Mouse (Mus musculus) lung, postnatal 14 days (tissue): ENCODE data around the gene Rhox2c.
"Not testable (repeated sequence)": the region's sequence is repeated elsewhere in the genome, so short reads cannot be mapped to it uniquely, and the experiment has no call there.

Experiments used
- DNase-seq: peaks from one replicate; pipeline ENCODE4 v3.0.0; 2021

The Rhox2c gene

DNA sequence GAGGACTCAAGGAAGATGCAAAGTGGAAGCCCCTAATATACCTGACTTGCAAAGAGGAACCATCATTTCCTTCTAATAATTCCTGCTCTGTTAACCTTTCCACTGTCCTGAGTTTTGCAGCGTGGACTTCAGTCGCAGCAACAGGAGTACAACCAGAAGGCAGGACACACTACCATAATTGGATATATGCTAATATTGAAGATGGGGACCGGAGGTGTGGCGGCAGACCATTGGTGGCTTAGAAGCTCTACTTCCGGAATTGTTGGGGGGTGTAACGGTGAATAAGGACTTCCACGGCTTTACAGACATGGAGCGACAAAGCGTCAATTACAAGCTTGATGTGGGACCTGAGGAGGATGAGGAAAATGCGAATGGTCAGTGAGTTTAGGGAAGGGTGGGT lies at the start of gene Rhox2c:
Gene Rhox2c (plus strand): TSS at position 301 of the 400 bp plus-strand sequence.
- DNase-seq: not testable (repeated sequence)

DNA sequence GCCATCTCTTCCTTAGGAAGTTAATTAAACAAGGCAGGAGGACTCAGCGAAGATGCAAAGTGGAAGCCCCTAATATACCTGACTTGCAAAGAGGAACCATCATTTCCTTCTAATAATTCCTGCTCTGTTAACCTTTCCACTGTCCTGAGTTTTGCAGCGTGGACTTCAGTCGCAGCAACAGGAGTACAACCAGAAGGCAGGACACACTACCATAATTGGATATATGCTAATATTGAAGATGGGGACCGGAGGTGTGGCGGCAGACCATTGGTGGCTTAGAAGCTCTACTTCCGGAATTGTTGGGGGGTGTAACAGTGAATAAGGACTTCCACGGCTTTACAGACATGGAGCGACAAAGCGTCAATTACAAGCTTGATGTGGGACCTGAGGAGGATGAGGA lies 41.7 kb upstream of the Rhox2c start, which contains the start of gene Rhox2b:
Gene Rhox2b (plus strand): TSS at position 301 of the 400 bp plus-strand sequence.
- not testable (repeated sequence) for DNase-seq

DNA sequence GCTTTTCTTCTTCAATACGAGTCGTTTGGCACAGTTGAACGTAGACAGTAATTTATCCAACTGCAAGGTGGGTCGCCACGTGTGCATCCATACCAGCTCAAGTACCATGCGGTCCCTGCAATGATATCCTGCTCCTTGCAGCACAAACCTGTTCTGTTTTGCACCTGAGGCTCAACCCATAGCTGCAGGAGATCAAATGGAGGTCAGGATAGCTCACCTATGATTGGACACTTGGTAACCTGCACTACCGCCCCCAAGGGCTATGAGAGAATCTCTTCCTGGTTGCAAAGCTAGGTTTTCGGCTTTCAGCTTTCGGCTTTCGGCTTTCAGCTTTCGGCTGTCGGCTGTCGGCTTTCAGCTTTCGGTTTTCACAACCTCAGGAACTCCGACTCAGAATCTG lies 21.3 kb upstream of the Rhox2c start, which contains the start of gene Rhox4b:
Gene Rhox4b (plus strand): TSS at position 301 of the 400 bp plus-strand sequence.
- DNase-seq: not testable (repeated sequence)

DNA sequence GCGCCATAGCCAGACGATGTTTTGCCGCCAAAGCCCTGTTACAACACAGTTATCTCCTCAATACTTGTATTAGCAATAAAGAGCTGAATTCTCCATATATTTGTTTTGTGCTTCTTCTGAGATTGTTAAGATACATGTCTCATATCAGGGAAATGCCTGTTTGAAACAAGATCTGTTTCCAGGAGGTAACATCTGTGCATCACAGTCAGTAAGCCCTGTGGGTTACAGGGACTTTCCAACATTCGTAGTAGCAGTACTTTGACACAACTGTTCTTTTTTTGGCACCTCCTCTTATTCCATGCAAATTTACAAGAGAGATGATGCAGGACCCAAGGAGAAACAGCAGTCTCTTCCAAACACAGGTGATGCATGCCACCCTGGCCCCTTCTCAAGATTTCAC lies 4.8 kb downstream of the Rhox2c start, which contains the start of gene Rhox3c:
Gene Rhox3c (plus strand): TSS at position 301 of the 400 bp plus-strand sequence.
- not testable (repeated sequence) for DNase-seq

DNA sequence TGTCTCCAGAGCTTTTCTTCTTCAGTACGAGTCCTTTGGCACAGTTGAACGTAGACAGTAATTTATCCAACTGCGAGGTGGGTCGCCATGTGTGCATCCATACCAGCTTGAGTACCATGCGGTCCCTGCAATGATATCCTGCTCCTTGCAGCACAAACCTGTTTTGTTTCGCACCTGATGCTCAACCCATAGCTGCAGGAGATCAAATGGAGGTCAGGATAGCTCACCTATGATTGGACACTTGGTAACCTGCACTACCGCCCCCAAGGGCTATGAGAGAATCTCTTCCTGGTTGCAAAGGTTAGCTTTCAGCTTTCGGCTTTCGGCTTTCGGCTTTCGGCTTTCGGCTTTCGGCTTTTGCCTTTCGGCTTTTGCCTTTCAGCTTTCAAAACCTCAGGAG lies 26.6 kb downstream of the Rhox2c start, which contains the start of gene Rhox4c:
Gene Rhox4c (plus strand): TSS at position 301 of the 400 bp plus-strand sequence.
- DNase-seq: not testable (repeated sequence)

DNA sequence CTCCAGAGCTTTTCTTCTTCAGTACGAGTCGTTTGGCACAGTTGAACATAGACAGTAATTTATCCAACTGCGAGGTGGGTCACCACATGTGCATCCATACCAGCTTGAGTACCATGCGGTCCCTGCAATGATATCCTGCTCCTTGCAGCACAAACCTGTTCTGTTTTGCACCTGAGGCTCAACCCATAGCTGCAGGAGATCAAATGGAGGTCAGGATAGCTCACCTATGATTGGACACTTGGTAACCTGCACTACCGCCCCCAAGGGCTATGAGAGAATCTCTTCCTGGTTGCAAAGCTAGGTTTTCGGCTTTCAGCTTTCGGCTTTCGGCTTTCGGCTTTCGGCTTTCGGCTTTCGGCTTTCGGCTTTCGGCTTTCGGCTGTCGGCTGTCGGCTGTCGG lies 60.6 kb downstream of the Rhox2c start, which contains the start of gene Rhox4d:
Gene Rhox4d (plus strand): TSS at position 301 of the 400 bp plus-strand sequence.
- DNase-seq: not testable (repeated sequence)
